Mouse (Mus musculus): Measurements from ENCODE around the gene Gpatch2. TPM values are rescaled to one million over a fixed set of nuclear protein-coding genes. Genes with fewer than 3 reads are reported as not detected.

The Gpatch2 gene
- polyA plus RNA-seq, 1 experiment from 2014 or later, result 23.2 TPM

DNA sequence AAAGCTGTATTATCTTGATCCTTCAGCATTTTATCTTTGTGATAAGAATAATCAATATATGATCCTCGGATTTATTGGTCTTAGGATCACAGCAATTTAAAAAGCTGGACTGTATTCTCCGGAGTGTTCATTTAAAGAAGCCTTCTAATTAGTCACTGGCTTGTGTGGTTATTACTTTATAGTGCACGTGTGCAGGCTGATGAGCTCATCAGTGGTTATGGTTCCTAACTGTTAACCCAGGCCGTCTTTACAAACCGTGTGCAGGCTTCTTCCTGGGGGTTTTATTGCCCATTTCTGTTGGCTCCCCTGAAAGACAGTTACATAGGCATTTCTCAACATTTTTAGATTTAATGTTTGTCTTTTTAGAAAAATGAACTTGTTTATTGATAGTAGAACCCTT lies 63.2 kb downstream of the Gpatch2 start:
- Histone ChIP-seq H3K4me1 (ENCODE audit: control insufficient read depth, insufficient read depth, low read length) (no peaks in the 10 kb centered on the region), H3K27ac (ENCODE audit: low read depth, low read length) (no peak overlapping the region), H3K9ac (ENCODE audit: low read depth, low read length) (no peak overlapping the region), H3K27me3 (ENCODE audit: control insufficient read depth, insufficient read depth, low read length) (no peaks in the 10 kb centered on the region), H3K4me2 (replicated peaks; ENCODE audit: low read depth, low read length) (no peak overlapping the region), H3K36me3 (ENCODE audit: control insufficient read depth, insufficient read depth, low read length) (no peaks in the 10 kb centered on the region), H3K4me3 (ENCODE audit: low read length) (no peak overlapping the region), H3K9me3 (ENCODE audit: control insufficient read depth, low read length) (no peaks in the 10 kb centered on the region)
- 51% methylated on average over 5 of the region's 5 CpGs for WGBS
- no peak for ATAC-seq (ENCODE audit: low FRiP score, low TSS enrichment)

DNA sequence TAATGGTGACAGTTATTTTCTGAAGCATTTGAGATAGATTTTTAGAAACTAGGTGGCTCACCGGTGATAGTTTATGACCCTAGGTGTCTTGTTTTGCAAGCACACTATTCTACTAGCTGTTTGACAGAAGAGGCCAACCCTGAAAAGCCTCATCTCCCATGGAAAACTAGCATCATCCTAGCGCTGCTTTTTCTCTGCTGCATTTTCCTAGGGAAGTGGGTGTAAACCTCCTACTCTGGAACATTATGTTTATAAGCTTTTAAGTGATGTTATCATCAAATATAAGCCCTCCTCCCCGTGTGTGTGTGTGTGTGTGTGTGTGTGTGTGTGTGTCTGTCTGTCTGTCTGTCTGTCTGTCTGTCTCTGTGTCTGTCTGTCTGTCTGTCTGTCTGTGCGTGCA lies 64.5 kb downstream of the Gpatch2 start:
- Histone ChIP-seq H3K36me3 (ENCODE audit: control insufficient read depth, insufficient read depth, low read length) (no peaks in the 10 kb centered on the region), H3K4me3 (ENCODE audit: low read length) (no peak overlapping the region), H3K4me1 (ENCODE audit: control insufficient read depth, insufficient read depth, low read length) (no peaks in the 10 kb centered on the region), H3K9ac (ENCODE audit: low read depth, low read length) (no peak overlapping the region), H3K4me2 (replicated peaks; ENCODE audit: low read depth, low read length) (no peak overlapping the region), H3K9me3 (ENCODE audit: control insufficient read depth, low read length) (no peaks in the 10 kb centered on the region), H3K27me3 (ENCODE audit: control insufficient read depth, insufficient read depth, low read length) (no peaks in the 10 kb centered on the region), H3K27ac (ENCODE audit: low read depth, low read length) (no peak overlapping the region)
- ATAC-seq (ENCODE audit: low FRiP score, low TSS enrichment), result no peak
- 55% methylated on average over 4 of the region's 4 CpGs for WGBS

DNA sequence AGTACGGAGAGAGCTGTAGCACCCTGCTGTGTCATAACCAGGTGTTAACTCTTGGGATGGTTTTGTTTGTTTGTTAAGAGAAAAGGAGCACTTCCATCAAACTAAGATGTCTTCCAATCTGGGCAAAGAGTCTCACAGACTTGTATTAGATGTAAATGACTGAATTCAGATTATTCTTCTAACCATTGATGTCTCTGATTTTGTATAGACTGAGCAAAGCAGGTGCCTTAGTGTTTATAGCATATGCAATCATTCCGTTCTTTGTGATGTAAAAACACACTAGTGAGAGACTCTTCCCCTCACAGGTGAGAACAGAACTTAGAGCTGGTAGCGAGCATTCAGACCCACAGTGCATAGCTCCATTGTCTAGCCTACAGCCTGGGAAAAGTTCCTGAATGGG lies 67.0 kb downstream of the Gpatch2 start:
- no peaks in the 10 kb centered on the region for H3K9me3 ChIP-seq (ENCODE audit: control insufficient read depth, low read length)
- no peaks in the 10 kb centered on the region for H3K4me1 ChIP-seq (ENCODE audit: control insufficient read depth, insufficient read depth, low read length)
- WGBS, result 91% methylated on average over 3 of the region's 3 CpGs
- H3K9ac ChIP-seq (ENCODE audit: low read depth, low read length), result no peak overlapping the region
- no peaks in the 10 kb centered on the region for H3K27me3 ChIP-seq (ENCODE audit: control insufficient read depth, insufficient read depth, low read length)
- no peak overlapping the region for H3K4me2 ChIP-seq (replicated peaks; ENCODE audit: low read depth, low read length)
- no peak for ATAC-seq (ENCODE audit: low FRiP score, low TSS enrichment)
- H3K27ac ChIP-seq (ENCODE audit: low read depth, low read length), result no peak overlapping the region
- H3K4me3 ChIP-seq (ENCODE audit: low read length), result no peak overlapping the region
- no peaks in the 10 kb centered on the region for H3K36me3 ChIP-seq (ENCODE audit: control insufficient read depth, insufficient read depth, low read length)

DNA sequence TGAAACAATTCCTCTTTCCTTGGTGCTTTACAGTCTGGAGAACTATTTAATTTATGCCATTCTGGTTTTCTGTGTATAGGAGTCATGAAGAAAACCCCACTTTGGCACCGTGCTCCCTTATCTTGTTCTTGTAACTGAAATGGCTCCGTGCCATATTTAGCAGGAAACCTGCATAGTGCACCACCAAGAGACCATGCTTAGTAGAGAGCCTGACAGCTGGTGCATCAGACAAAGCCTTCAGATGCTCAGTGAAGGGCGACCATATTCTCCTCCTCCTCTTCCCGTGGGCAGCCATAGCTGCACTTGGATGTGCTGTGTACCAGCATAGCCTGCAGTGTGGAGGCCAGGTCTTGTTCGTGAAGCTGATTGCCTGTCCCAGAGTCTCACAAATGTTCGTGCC lies 67.5 kb downstream of the Gpatch2 start:
- WGBS, result 79% methylated on average over 6 of the region's 6 CpGs
- Histone ChIP-seq H3K9ac (ENCODE audit: low read depth, low read length) (no peak overlapping the region), H3K4me3 (ENCODE audit: low read length) (no peak overlapping the region), H3K27ac (ENCODE audit: low read depth, low read length) (no peak overlapping the region), H3K4me2 (replicated peaks; ENCODE audit: low read depth, low read length) (no peak overlapping the region), H3K4me1 (ENCODE audit: control insufficient read depth, insufficient read depth, low read length) (no peaks in the 10 kb centered on the region), H3K36me3 (ENCODE audit: control insufficient read depth, insufficient read depth, low read length) (no peaks in the 10 kb centered on the region), H3K27me3 (ENCODE audit: control insufficient read depth, insufficient read depth, low read length) (no peaks in the 10 kb centered on the region), H3K9me3 (ENCODE audit: control insufficient read depth, low read length) (no peaks in the 10 kb centered on the region)
- ATAC-seq (ENCODE audit: low FRiP score, low TSS enrichment), result no peak

- no peak overlapping the region for H3K9ac ChIP-seq (ENCODE audit: low read depth, low read length)
- no peak overlapping the region for H3K4me2 ChIP-seq (replicated peaks; ENCODE audit: low read depth, low read length)
- no peaks in the 10 kb centered on the region for H3K9me3 ChIP-seq (ENCODE audit: control insufficient read depth, low read length)
- no peak overlapping the region for H3K27ac ChIP-seq (ENCODE audit: low read depth, low read length)
- no peaks in the 10 kb centered on the region for H3K4me1 ChIP-seq (ENCODE audit: control insufficient read depth, insufficient read depth, low read length)
- no peaks in the 10 kb centered on the region for H3K36me3 ChIP-seq (ENCODE audit: control insufficient read depth, insufficient read depth, low read length)
- no peak overlapping the region for H3K4me3 ChIP-seq (ENCODE audit: low read length)
- 39% methylated on average over 8 of the region's 8 CpGs for WGBS
- ATAC-seq (ENCODE audit: low FRiP score, low TSS enrichment), result no peak
- H3K27me3 ChIP-seq (ENCODE audit: control insufficient read depth, insufficient read depth, low read length), result no peaks in the 10 kb centered on the region
These were observed 70.4 kb downstream of the Gpatch2 start for GRCm38 (mm10) chr1:187285735-187286134.

DNA sequence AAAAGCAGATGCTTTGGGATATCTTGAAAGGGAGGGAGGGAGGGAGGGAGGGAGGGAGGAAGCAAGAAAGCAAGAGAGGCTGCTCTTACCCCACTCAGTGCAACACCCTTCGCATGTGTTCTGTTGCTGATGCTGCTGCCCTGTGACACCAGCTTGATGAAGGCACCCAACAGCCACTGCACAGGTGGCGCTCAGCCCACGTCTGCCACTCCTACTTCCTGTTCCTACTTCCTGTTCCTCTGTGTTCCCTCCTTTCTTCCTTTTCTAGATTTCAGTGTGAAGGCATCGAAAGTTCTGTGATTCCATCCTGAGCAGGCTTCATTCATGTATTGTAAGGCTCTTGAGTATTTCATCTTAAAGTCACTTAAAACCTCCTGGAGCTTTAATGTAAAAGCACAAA lies 71.1 kb downstream of the Gpatch2 start:
- H3K27ac ChIP-seq (ENCODE audit: low read depth, low read length), result no peak overlapping the region
- ATAC-seq (ENCODE audit: low FRiP score, low TSS enrichment), result no peak
- no peaks in the 10 kb centered on the region for H3K27me3 ChIP-seq (ENCODE audit: control insufficient read depth, insufficient read depth, low read length)
- no peak overlapping the region for H3K9ac ChIP-seq (ENCODE audit: low read depth, low read length)
- no peaks in the 10 kb centered on the region for H3K4me1 ChIP-seq (ENCODE audit: control insufficient read depth, insufficient read depth, low read length)
- H3K9me3 ChIP-seq (ENCODE audit: control insufficient read depth, low read length), result no peaks in the 10 kb centered on the region
- no peak overlapping the region for H3K4me2 ChIP-seq (replicated peaks; ENCODE audit: low read depth, low read length)
- WGBS, result 88% methylated on average over 4 of the region's 4 CpGs
- H3K4me3 ChIP-seq (ENCODE audit: low read length), result no peak overlapping the region
- H3K36me3 ChIP-seq (ENCODE audit: control insufficient read depth, insufficient read depth, low read length), result no peaks in the 10 kb centered on the region

DNA sequence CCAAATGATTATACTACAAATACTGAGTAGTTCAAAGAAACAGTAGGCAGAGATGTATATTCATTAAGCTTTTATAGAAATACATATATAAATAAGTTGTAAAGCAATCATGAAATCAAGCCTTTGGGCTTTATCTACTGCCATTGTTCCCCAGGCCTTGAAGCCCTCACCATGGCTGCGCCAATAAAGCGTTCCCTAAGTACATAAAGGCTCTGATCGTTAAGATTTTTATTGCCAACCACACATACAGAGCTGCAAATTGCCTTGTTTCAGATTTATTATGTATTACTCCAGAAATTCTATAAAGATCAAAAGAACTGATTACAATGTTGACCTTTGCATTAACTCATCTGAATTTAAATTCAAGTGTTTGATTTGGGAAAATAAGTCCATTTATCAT lies 71.6 kb downstream of the Gpatch2 start:
- no peak overlapping the region for H3K27ac ChIP-seq (ENCODE audit: low read depth, low read length)
- no peaks in the 10 kb centered on the region for H3K27me3 ChIP-seq (ENCODE audit: control insufficient read depth, insufficient read depth, low read length)
- no peaks in the 10 kb centered on the region for H3K36me3 ChIP-seq (ENCODE audit: control insufficient read depth, insufficient read depth, low read length)
- 63% methylated on average over 3 of the region's 3 CpGs for WGBS
- no peak overlapping the region for H3K9ac ChIP-seq (ENCODE audit: low read depth, low read length)
- H3K9me3 ChIP-seq (ENCODE audit: control insufficient read depth, low read length), result no peaks in the 10 kb centered on the region
- no peaks in the 10 kb centered on the region for H3K4me1 ChIP-seq (ENCODE audit: control insufficient read depth, insufficient read depth, low read length)
- no peak for ATAC-seq (ENCODE audit: low FRiP score, low TSS enrichment)
- H3K4me3 ChIP-seq (ENCODE audit: low read length), result no peak overlapping the region
- H3K4me2 ChIP-seq (replicated peaks; ENCODE audit: low read depth, low read length), result no peak overlapping the region

DNA sequence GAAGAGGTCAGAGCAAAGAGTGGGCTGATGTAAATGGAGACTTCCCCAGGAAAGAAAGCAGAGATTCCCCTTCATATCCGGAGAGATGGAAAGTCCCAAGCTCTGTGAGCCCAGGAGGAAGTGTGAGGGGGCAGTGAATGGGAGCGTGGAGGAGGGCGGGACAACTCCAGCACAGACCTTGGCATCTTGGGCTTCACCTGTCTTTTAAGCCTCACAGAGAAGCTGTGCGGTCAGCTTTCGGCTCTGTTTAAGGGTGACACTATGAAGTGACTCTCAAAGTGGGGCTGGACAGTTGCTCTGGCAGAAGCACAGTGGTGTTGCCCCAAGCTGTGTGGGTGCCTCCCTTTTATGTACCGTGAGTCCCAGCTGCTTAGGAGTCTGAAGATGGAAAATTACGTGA lies 74.9 kb downstream of the Gpatch2 start:
- H3K4me1 ChIP-seq (ENCODE audit: control insufficient read depth, insufficient read depth, low read length), result no peaks in the 10 kb centered on the region
- H3K4me2 ChIP-seq (replicated peaks; ENCODE audit: low read depth, low read length), result no peak overlapping the region
- H3K36me3 ChIP-seq (ENCODE audit: control insufficient read depth, insufficient read depth, low read length), result no peaks in the 10 kb centered on the region
- H3K4me3 ChIP-seq (ENCODE audit: low read length), result no peak overlapping the region
- no peak overlapping the region for H3K27ac ChIP-seq (ENCODE audit: low read depth, low read length)
- H3K9ac ChIP-seq (ENCODE audit: low read depth, low read length), result no peak overlapping the region
- no peak for ATAC-seq (ENCODE audit: low FRiP score, low TSS enrichment)
- H3K27me3 ChIP-seq (ENCODE audit: control insufficient read depth, insufficient read depth, low read length), result no peaks in the 10 kb centered on the region
- 81% methylated on average over 7 of the region's 7 CpGs for WGBS
- H3K9me3 ChIP-seq (ENCODE audit: control insufficient read depth, low read length), result no peaks in the 10 kb centered on the region

DNA sequence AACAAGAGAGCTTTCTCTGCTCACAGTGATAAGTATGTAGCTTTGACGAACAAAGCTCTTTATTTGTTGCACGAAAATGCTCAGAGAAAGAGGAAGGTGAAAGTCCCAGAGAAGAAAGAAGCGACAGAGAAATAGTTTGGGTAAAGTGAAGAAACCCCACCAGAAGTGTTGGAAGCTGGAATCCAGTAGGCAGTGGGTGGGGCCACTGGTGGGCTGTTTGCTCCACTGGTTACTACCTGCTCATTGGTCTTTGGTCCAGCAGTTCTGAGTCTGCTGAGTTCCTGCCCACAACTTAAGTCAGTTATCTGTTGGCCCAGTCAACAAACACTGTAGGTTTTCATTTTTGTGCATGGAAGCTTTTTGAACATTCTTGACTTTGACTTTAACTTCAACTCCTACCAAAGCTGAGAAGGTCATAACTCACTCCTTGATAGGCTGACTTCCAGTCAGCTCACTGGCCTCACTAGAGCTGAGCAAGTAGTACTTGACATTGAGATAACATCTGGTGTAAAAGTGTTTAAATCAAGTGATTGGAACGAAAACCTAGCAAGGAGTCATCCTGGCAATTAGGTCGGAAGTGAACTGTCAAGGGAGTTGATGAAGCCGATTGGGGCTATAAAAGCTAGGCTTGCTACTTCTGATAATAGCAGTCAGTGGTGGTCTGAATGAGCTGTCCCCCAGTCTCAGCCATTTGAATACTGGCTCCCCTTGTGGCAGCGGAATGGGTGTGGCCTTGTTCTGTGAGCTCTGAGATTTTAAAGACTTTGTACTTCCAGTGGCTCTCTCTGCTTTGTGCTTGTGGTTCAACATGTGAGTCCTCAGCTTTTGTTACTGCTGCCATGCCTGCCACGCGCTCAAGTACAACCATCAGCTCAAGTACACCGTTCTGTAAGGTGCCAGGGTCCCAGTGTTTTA lies 76.4 kb downstream of the Gpatch2 start:
- H3K4me2 ChIP-seq (replicated peaks; ENCODE audit: low read depth, low read length), result no peak overlapping the region
- H3K36me3 ChIP-seq (ENCODE audit: control insufficient read depth, insufficient read depth, low read length), result no peaks in the 10 kb centered on the region
- no peaks in the 10 kb centered on the region for H3K4me1 ChIP-seq (ENCODE audit: control insufficient read depth, insufficient read depth, low read length)
- no peaks in the 10 kb centered on the region for H3K9me3 ChIP-seq (ENCODE audit: control insufficient read depth, low read length)
- H3K9ac ChIP-seq (ENCODE audit: low read depth, low read length), result no peak overlapping the region
- no peak overlapping the region for H3K4me3 ChIP-seq (ENCODE audit: low read length)
- 66% methylated on average over 10 of the region's 10 CpGs for WGBS
- H3K27me3 ChIP-seq (ENCODE audit: control insufficient read depth, insufficient read depth, low read length), result no peaks in the 10 kb centered on the region
- H3K27ac ChIP-seq (ENCODE audit: low read depth, low read length), result no peak overlapping the region
- peak; percentile 52; the same call in 1 of the 2 replicates for ATAC-seq (ENCODE audit: low FRiP score, low TSS enrichment)

Data from kidney, embryonic 14.5 days (tissue).